Mouse (Mus musculus): ENCODE data around the gene Trak1.

DNA sequence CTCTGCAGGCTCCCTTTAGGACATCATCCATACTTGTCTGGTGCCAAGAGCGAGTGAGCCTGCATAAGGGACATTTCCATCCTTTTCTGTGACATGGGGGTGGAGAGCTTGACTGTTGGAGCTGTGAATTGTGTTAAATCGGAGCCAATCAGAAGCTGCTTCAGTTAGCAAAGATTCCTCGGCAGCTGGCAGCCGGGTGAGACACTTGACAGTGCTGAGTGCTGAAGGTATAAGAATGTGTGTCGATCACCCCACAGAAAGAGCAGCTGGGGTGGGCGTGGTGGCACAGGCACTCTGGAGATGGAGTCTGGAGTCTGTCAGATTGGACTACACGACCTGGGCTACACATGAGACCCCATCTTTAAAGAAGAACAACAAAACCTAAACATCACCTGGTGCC lies 13.2 kb downstream of the Trak1 start:
- TF ChIP-seq POLR2A (IDR thresholded peaks at IDR 0.05; ENCODE audit: extremely low read depth, insufficient read depth, low read length) (no peak), CTCF (IDR thresholded peaks at IDR 0.05; ENCODE audit: low read depth, low read length) (no peak)
